Mouse (Mus musculus) ovary, postnatal 10 days (tissue): ENCODE data around the gene Ninj2.
A peak's percentile ranks its signal among the peaks of the same experiment; 100 is the strongest.

Source experiments
- DNase-seq: peaks from one replicate; pipeline ENCODE4 v3.0.0; 2022; ENCODE audit warnings: low spot score

The Ninj2 gene

GRCm38 (mm10) chr6:120179044-120179755 lies 86.0 kb downstream of the Ninj2 start:
- DNase-seq = no peak

GRCm38 (mm10) chr6:120179756-120180206 lies 86.6 kb downstream of the Ninj2 start:
- DNase-seq = no peak

- DNase-seq = no peak
These were observed 87.3 kb downstream of the Ninj2 start for GRCm38 (mm10) chr6:120180492-120180891.

- DNase-seq = no peak
These were observed 89.0 kb downstream of the Ninj2 start for GRCm38 (mm10) chr6:120182160-120182559.

- no peak for DNase-seq
These were observed 90.6 kb downstream of the Ninj2 start for GRCm38 (mm10) chr6:120183771-120184170.

- no peak for DNase-seq
These were observed 92.0 kb downstream of the Ninj2 start for GRCm38 (mm10) chr6:120185012-120185730.

- no peak for DNase-seq
These were observed 92.6 kb downstream of the Ninj2 start for GRCm38 (mm10) chr6:120185756-120186155.

- no peak for DNase-seq
These were observed 93.4 kb downstream of the Ninj2 start for GRCm38 (mm10) chr6:120186594-120186993.

- DNase-seq = no peak
These were observed 94.5 kb downstream of the Ninj2 start for GRCm38 (mm10) chr6:120187587-120188176.

GRCm38 (mm10) chr6:120188376-120189235 lies 95.5 kb downstream of the Ninj2 start:
- DNase-seq = no peak

- DNase-seq = no peak
These were observed 96.1 kb downstream of the Ninj2 start for GRCm38 (mm10) chr6:120189287-120189686.

GRCm38 (mm10) chr6:120190365-120190764 lies 97.2 kb downstream of the Ninj2 start:
- no peak for DNase-seq

GRCm38 (mm10) chr6:120190912-120191311 lies 97.8 kb downstream of the Ninj2 start:
- no peak for DNase-seq

- DNase-seq = no peak
These were observed 98.4 kb downstream of the Ninj2 start for GRCm38 (mm10) chr6:120191396-120192170.

GRCm38 (mm10) chr6:120192211-120192870 lies 99.2 kb downstream of the Ninj2 start:
- peak; percentile 45 for DNase-seq

GRCm38 (mm10) chr6:120193174-120193573 lies 100.0 kb downstream of the Ninj2 start:
- peak; percentile 44 for DNase-seq

GRCm38 (mm10) chr6:120193793-120194192 lies 100.6 kb downstream of the Ninj2 start:
- DNase-seq = no peak

GRCm38 (mm10) chr6:120194305-120194704 lies 101.2 kb downstream of the Ninj2 start:
- DNase-seq = no peak

GRCm38 (mm10) chr6:120194963-120195362 lies 101.8 kb downstream of the Ninj2 start:
- no peak for DNase-seq

GRCm38 (mm10) chr6:120196837-120197236 lies 103.7 kb downstream of the Ninj2 start:
- DNase-seq = no peak

- DNase-seq = peak; percentile 71
These were observed 104.8 kb downstream of the Ninj2 start for GRCm38 (mm10) chr6:120197964-120198363.
